Mouse (Mus musculus) retina, postnatal 7 days (tissue): ENCODE results near the gene Slc16a3.
A peak's percentile ranks its signal among the peaks of the same experiment; 100 is the strongest.

Experiments
- DNase-seq: peaks from one replicate; pipeline ENCODE4 v3.0.0-alpha.2; 2012; ENCODE audit warnings: low read depth, low spot score

The Slc16a3 gene

GRCm38 (mm10) chr11:120973318-120973717 is 25.0 kb downstream of the Slc16a3 start:
- no peak for DNase-seq

GRCm38 (mm10) chr11:120979711-120980426 is 31.6 kb downstream of the Slc16a3 start:
- no peak for DNase-seq

- no peak for DNase-seq
These were observed 32.3 kb downstream of the Slc16a3 start for GRCm38 (mm10) chr11:120980427-120981035.

- no peak for DNase-seq
These were observed 33.4 kb downstream of the Slc16a3 start for GRCm38 (mm10) chr11:120981661-120982060.

GRCm38 (mm10) chr11:120982459-120982858 is 34.2 kb downstream of the Slc16a3 start:
- DNase-seq: no peak

- DNase-seq: no peak
These were observed 36.4 kb downstream of the Slc16a3 start for GRCm38 (mm10) chr11:120984448-120985330.

DNA sequence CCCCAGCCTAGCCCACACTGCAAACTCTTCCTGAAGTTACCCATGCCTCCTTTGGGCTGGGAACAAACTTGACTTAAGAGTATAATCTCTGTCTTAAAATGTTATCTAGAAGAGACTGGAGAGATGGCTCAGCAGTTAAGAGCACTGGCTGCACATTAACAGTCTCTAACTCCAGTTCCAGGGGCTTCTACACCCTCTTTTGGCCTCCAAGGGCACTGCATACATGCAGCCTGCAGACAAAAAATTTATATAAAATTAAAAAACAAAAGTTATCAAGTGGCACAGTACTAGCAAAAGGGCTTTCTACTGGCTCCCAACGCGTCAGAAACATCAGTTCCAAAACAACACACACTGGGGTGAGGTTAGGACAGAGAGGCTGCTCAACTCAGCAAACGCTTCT is 39.3 kb downstream of the Slc16a3 start:
- no peak for DNase-seq

GRCm38 (mm10) chr11:120988410-120988809 is 40.1 kb downstream of the Slc16a3 start:
- no peak for DNase-seq

DNA sequence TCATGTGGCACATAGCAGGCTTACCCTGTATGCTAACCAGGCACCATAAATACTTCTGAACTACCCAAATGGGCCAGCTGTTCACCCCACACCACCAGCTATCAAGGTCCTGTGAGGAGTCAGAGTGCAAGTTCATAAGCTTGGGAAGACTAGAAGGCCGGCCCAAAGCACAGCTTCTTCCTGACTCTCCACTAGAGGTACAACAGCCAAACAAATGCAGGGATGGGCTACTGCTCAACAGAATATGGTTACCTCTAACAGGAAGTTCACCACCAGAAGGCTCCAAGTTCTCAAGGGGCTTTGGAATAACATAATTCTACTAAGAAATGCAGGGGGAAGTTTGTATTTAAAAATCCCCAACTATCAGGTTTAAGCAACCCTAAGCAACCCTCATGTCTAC is 41.2 kb downstream of the Slc16a3 start:
- no peak for DNase-seq

DNA sequence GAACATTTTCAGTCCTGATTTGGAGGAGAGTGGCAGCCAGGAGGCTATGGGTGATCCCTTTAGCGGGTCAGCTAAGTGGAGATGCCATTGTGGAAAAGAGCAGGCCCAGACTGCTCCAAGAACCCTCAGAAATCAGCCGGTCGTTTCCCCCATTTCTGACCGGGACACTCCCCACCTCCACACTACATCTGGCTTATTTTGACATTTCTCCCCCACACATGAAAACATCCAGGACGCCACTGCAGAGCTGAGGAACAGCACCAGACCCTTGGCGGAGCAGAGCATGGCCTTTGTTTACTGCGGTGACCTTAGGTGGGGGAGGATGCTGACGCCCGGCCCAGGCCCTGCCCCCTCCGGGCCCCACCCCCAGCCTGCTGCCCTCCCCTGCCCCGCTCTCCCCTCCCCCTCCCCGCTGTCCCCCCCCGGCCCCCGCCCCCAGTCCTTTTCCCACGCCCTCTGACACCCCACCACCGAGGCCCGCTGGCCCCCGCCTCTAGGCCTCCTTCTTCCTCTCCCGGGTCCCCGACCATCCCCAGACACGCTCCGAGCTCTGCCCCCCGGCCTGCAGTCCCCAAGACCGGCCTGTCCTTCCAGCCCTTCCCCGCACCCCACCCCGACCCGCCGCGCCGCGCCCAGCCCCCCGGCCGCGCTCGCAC is 42.0 kb downstream of the Slc16a3 start:
- no peak for DNase-seq

DNA sequence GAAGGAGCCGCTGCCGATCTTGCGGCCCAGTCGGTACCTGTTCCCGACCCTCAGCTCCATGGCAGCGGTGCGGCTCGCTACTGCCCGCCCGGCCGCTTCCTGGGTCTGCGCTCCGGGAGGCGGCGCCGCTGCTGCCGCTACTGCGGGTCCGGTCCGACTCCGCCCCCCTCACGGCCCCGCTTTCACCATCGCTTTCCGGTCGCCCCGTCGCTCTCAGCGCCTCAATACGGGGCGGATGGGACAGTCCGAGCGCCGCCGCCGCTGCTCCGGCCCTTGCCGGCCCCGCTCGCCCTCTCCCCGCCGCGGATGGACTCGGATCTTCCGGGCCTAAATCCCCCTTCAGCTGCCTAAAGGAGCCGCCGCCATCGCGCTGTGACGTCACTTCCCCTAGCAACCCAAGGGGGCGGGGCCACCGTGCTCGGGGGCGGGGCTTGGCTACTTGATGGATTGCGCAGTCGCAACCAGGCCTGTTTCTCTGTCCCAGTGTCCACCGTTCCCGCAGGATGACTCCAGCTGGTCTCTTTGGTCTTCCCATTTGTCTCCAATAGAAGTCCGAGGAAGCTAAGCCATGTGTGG is 42.8 kb downstream of the Slc16a3 start, which contains the start of gene Csnk1d:
Csnk1d (minus strand) TSS at position 380 of the 576 bp plus-strand sequence.
- peak; percentile 95 for DNase-seq

DNA sequence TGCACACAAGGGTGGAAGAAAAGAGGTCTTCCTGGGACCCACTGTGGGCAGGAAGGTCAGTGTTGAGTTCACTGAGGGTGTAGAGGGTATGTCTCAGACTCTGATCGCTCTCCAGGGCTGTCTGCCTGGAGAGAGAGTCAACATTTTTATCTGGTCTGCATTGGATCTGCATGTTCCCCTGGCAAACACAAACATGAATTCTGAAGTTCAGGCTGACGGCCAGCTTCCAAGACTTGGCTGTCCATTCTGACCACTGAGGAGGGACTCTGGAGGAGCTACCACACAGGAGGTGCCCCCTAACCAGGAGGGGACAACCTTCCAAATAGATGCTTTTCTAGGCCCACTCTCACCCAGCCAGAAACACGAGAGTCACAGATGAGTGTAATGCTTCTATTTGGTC is 43.5 kb downstream of the Slc16a3 start:
- no peak for DNase-seq

GRCm38 (mm10) chr11:120993080-120993479 is 44.8 kb downstream of the Slc16a3 start:
- no peak for DNase-seq

DNA sequence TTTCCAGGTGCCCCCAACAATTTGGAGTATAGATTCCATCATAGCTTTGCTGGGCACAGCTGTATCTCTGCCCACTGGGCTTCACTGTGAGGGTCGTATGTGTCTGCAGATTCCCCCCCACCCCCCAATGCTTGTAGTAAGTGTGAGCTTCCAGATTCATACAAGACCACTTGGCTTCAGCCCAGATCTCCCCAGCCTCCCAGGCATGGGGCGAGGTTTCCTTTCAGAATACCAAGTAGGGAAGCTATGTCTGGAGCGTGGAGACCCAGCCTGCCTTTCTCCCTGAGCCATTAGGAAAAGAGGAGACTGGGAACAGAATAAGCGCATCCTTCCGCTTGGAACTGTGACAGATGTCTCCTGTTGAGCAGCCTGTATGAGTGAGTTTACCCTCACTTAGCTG is 45.3 kb downstream of the Slc16a3 start:
- no peak for DNase-seq

- no peak for DNase-seq
These were observed 46.5 kb downstream of the Slc16a3 start for GRCm38 (mm10) chr11:120994741-120995140.

DNA sequence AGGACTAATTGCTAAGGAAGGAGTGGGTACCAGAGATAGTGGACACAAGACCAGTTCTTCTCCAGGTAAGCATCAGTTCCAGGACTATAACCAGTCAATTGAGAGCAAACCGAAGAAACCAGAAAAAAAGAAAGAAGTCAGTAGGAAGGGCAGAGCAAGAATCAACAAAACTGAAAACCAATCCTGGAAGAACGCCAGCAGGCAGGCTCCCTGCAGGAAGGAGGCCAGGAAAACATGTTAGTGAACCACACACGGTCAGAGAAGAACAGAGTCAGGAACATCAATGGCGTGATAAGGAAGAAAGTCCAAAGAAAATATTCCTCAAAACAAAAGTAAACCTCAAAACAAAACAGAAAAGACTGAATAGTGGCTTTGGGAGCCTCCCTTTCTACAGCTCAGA is 53.7 kb downstream of the Slc16a3 start:
- DNase-seq: no peak

- DNase-seq: no peak
These were observed 56.0 kb downstream of the Slc16a3 start for GRCm38 (mm10) chr11:121004281-121004680.

- DNase-seq: no peak
These were observed 57.9 kb downstream of the Slc16a3 start for GRCm38 (mm10) chr11:121006184-121006583.

GRCm38 (mm10) chr11:121010044-121010755 is 61.9 kb downstream of the Slc16a3 start:
- DNase-seq: no peak
